Mouse (Mus musculus) lung, adult 2 months (tissue): Measurements from ENCODE around the gene Dlg1. TPM values are rescaled to one million over a fixed set of nuclear protein-coding genes. Genes with fewer than 3 reads are reported as not detected.

Experiments used
- DNase-seq: peaks from one replicate; pipeline ENCODE4 v3.0.0; 2022
- H3K4me1 ChIP-seq: fragments of 200-500 bp; 2 replicates; pipeline ENCODE4 v1.6.1; 2011; ENCODE audit warnings: low read length; ENCODE audit not compliant: control insufficient read depth, insufficient read depth
- H3K4me3 ChIP-seq: fragments of 200-500 bp; replicated peaks from 2 replicates; pipeline ENCODE3; 2011; ENCODE audit warnings: low read depth, mild to moderate bottlenecking, control low read depth, low read length; ENCODE audit errors: extremely low read depth
- CTCF ChIP-seq: fragments of 200-500 bp; IDR thresholded peaks from 2 replicates; pipeline ENCODE4 v1.5.1; 2011; ENCODE audit warnings: mild to moderate bottlenecking, low read length, control low read depth; ENCODE audit not compliant: insufficient read depth
- POLR2A ChIP-seq: fragments of 200-500 bp; IDR thresholded peaks from 2 replicates; pipeline ENCODE4 v1.6.1; 2011; ENCODE audit warnings: low read depth, mild to moderate bottlenecking, control low read depth, low read length, borderline replicate concordance; ENCODE audit errors: extremely low read depth
- WGBS: fragments of 180-500 bp; shearing (Covaris S2); methylation state at CpG from one replicate; pipeline ENCODE4 v1.1.7; 2018; 5-methylcytosine and 5-hydroxymethylcytosine counted together
- polyA plus RNA-seq: library from polyadenylated mRNA; depleted of rRNA; stranded (reverse); fragments of >200 nt; gene quantifications from 2 replicates; pipeline ENCODE4 v1.2.3, GENCODE M21; 2012

The Dlg1 gene
- polyA plus RNA-seq, 1 experiment: 22.0 TPM

DNA sequence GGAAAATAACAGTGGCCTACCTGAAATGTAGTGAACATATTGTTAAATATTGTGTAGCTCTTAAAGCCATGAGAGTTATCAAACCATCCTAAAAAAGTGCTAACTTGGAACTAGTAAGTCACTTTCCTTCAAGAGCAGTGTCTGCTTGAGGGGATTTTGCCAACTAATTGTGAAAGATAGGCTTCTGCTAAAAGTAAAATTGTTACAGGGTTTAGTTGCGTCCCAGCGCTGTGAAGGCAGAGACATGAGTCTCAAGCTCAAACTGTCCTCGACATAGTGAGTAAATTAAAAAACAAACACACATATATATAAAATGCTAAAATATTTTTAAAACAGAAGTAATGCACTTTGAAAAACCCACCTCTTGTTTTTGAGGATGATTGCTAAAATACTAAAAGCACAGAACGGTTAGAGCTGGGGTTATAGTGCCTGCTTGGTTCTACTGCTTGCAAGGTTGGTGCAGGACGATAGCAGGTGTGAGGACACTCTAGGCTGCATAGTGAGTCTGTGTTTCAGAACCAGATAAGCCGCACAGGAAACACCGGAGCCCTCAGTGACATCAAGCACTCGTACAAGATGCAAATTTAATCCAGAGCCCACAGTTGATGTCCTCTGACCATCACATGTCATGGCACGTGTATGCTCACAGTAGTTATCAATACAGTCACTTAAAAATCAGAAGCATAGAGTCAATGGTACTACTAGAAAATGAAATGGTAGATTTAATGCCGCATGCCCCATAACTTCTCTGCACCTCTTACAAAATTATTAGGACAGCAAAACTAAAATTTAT lies 169.6 kb downstream of the Dlg1 start:
- TF ChIP-seq CTCF (no peak), POLR2A (no peak)
- WGBS: 91% methylated on average over 10 of the region's 10 CpGs
- DNase-seq: no peak
- no peaks in the 10 kb centered on the region for H3K4me1 ChIP-seq
- no peak overlapping the region for H3K4me3 ChIP-seq

DNA sequence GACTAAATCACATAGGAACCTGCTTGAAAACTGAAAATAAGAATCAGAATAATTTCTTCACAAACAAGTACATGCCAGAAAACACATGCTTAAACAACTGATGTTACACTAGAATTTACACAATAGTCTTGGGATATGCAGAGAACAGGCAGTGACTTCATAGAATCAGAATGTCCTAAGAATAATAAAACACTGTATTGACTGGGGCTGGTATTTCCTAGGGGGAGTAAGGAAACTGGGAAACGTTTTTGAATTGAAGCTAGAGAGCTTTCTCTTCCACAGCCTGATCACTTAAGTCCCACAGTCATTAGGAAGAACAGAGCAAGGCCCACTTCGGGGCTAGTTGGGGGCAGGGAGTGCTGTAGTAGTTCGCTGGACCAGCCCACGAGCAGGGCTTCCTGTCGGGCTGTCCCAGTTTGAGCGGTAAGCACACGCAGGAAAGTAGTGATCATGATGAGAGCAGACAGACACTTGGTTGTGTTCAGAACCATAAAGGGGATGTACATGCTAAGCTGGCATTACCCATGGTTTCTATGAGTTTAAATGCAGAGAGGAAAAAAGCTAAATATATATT lies 170.9 kb downstream of the Dlg1 start:
- no peak for DNase-seq
- no peaks in the 10 kb centered on the region for H3K4me1 ChIP-seq
- TF ChIP-seq CTCF (no peak), POLR2A (no peak)
- 40% methylated on average over 7 of the region's 7 CpGs for whole genome bisulfite sequencing
- no peak overlapping the region for H3K4me3 ChIP-seq

GRCm38 (mm10) chr16:31834662-31835318 lies 171.5 kb downstream of the Dlg1 start:
- DNase-seq: no peak
- no peak overlapping the region for H3K4me3 ChIP-seq
- no peaks in the 10 kb centered on the region for H3K4me1 ChIP-seq
- TF ChIP-seq POLR2A (no peak), CTCF (no peak)
- 75% methylated on average over 2 of the region's 2 CpGs for WGBS

DNA sequence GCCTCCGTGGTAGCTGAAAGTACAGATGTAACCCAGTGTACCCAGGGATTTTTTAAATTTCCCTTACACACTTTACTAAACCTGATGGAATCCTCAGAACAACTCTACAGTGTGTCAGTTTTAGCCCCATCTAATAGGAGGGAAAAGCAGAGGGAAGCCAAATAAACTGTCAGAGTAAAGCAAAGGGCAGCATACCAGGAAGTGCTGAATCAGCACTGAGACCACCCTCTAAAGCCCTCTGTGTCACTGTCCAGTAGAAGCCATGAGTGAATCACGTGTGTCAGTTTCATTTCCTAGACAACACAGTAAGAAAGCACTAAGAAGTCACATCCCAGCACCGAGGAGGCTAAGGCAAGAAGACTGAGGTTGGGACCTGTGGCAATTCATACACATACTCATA lies 174.1 kb downstream of the Dlg1 start:
- H3K4me1 ChIP-seq: no peaks in the 10 kb centered on the region
- DNase-seq: no peak
- TF ChIP-seq CTCF (no peak), POLR2A (no peak)
- 87% methylated on average over 3 of the region's 3 CpGs for WGBS
- H3K4me3 ChIP-seq: no peak overlapping the region

DNA sequence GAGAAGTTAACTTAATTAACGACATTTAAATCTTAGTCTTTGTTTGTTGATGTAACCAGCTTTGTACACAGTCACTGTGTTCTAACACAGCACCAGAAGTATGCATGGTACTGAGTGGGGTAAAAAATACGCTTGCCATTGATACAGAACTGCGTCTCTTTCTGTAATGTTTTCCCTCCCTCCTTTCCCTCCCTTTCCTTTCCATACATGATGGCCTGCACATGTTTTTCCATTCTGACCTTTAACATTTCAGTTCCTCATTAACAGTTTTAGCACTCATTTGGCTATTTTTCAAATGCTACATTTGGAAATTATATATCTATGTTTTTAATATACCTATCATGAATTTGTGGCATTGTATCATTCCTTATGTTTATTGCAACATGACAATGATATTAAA lies 181.0 kb downstream of the Dlg1 start:
- WGBS: 91% methylated on average over 3 of the region's 3 CpGs
- H3K4me3 ChIP-seq: no peak overlapping the region
- TF ChIP-seq POLR2A (no peak), CTCF (no peak)
- no peaks in the 10 kb centered on the region for H3K4me1 ChIP-seq
- no peak for DNase-seq

DNA sequence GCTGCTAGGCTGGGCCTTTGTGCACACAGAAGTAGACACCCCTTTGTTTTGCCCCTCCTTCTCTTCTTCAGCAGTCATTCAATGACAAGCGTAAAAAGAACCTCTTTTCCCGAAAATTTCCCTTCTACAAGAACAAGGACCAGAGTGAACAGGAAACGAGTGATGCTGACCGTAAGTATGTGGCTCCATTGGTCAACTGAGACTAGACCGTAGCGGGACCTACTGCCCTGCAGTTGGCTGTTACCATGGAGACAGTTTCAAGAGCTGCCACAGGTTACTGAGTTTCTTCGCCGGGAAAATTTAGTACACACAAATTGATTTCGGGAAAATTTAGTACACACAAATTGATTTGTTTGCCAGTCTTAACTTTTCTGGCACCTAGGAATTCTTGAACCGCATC lies 183.5 kb downstream of the Dlg1 start:
- TF ChIP-seq POLR2A (no peak), CTCF (no peak)
- Histone ChIP-seq H3K4me3 (no peak overlapping the region), H3K4me1 (no peaks in the 10 kb centered on the region)
- DNase-seq: no peak
- 87% methylated on average over 10 of the region's 10 CpGs for WGBS

GRCm38 (mm10) chr16:31863920-31864319 lies 200.7 kb downstream of the Dlg1 start:
- H3K4me1 ChIP-seq: no peaks in the 10 kb centered on the region
- 50% methylated on average over 5 of the region's 5 CpGs for WGBS
- no peak for DNase-seq
- TF ChIP-seq POLR2A (no peak), CTCF (no peak)
- no peak overlapping the region for H3K4me3 ChIP-seq

DNA sequence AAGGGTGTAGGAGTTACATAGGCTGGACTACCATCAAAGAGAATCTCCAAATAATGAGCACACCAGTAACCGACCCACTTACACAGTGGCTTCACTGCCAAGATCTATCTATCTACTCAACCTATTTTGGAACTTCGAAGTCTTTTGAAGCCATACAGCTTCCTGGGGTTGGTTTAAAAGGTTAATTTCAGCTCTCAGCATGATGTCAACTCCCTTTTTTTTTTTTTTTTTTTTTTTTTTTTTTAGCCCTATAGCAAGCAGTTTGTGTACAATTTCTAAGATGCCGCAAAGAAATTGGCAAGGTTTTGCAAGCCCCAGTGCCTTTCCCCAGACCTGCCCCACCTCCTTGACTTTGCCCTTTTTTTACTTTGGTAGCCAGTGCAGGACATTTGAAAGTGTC lies 202.0 kb downstream of the Dlg1 start:
- 79% methylated on average over 3 of the region's 3 CpGs for WGBS
- H3K4me3 ChIP-seq: no peak overlapping the region
- TF ChIP-seq POLR2A (no peak), CTCF (no peak)
- no peaks in the 10 kb centered on the region for H3K4me1 ChIP-seq
- no peak for DNase-seq

DNA sequence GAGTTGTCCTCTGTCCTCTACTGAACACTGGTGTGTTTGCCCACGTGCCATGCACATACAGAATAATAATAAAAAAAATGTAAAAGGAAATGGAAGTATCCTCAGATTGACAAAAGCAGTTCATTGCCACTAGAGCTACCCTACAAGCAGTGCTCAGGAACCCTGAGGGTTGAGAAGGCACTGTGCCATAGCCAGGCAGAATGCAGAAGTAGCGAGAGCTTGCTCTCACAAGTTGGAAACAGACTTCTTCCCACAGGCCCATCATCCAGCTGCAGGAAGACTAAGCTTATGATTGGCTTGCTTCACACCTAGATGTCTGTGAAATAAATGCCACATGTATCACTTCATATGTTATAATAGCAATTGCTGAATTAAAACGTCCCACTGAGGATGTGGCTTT lies 203.7 kb downstream of the Dlg1 start:
- TF ChIP-seq CTCF (no peak), POLR2A (no peak)
- 76% methylated on average over 3 of the region's 3 CpGs for WGBS
- peak; percentile 0 for DNase-seq

More for the DNA sequence above, 203.7 kb downstream of the Dlg1 start:
- Histone ChIP-seq H3K4me3 (no peak overlapping the region), H3K4me1 (no peaks in the 10 kb centered on the region)
